In genomic region chr13:13523625-13524584, GRCm38 (mm10) we compare ENCODE assay signal across 8 mouse cellular contexts.
DNase-seq lines count a peak whose midpoint lies in the region; ATAC-seq lines count a peak whose summit lies in the region.

No protein-coding gene starts in this region.

- no peak overlapping the region for H3K4me3 ChIP-seq in forebrain, embryonic 16.5 days (replicated peaks; ENCODE audit: low read length)
- no peak overlapping the region for H3K4me3 ChIP-seq in forebrain, embryonic 12.5 days (replicated peaks)
- no peak overlapping the region for H3K4me3 ChIP-seq in lung, embryonic 16.5 days (ENCODE audit: low read length)

- peak; percentile 26; the same call in 1 of the 2 replicates for ATAC-seq in forebrain, embryonic 16.5 days
- no peak for ATAC-seq in forebrain, embryonic 12.5 days (ENCODE audit: low FRiP score)
- ATAC-seq in lung, embryonic 16.5 days (ENCODE audit: low read depth), result peak; percentile 47
- peak; percentile 90 to 93 for ATAC-seq in hematopoietic stem cell, adult 5-6 weeks (replicated peaks in 1 of 2; ENCODE audit: insufficient read depth in 1 of 2, low FRiP score in 2 of 2, low TSS enrichment in 1 of 2, low read depth in 1 of 2, poor library complexity in 2 of 2, severe bottlenecking in 2 of 2)

- H3K9ac ChIP-seq in forebrain, embryonic 16.5 days (replicated peaks; ENCODE audit: low read depth, low read length), result no peak overlapping the region
- no peak overlapping the region for H3K9ac ChIP-seq in forebrain, embryonic 12.5 days
- no peak overlapping the region for H3K9ac ChIP-seq in lung, embryonic 16.5 days (ENCODE audit: low read length)

- no peak overlapping the region for H3K27ac ChIP-seq in forebrain, embryonic 16.5 days (ENCODE audit: low read length)
- H3K27ac ChIP-seq in forebrain, embryonic 12.5 days, result no peak overlapping the region
- H3K27ac ChIP-seq in lung, embryonic 16.5 days (ENCODE audit: low read length), result no peak overlapping the region

- H3K4me1 ChIP-seq in forebrain, embryonic 16.5 days (replicated peaks; ENCODE audit: control insufficient read depth, insufficient read depth, low read length), result 0 out of 2 replicates have a peak, but pooled peaks cover 2% of the 10 kb centered on the region
- no peaks in the 10 kb centered on the region for H3K4me1 ChIP-seq in forebrain, embryonic 12.5 days
- H3K4me1 ChIP-seq in lung, embryonic 16.5 days (replicated peaks; ENCODE audit: control insufficient read depth, insufficient read depth, low read length), result no peaks in the 10 kb centered on the region

- H3K4me2 ChIP-seq in forebrain, embryonic 16.5 days (ENCODE audit: low read length), result no peak overlapping the region
- H3K4me2 ChIP-seq in forebrain, embryonic 12.5 days, result no peak overlapping the region
- H3K4me2 ChIP-seq in lung, embryonic 16.5 days (ENCODE audit: low read depth, low read length), result no peak overlapping the region

- H3K9me3 ChIP-seq in forebrain, embryonic 16.5 days (ENCODE audit: control insufficient read depth, low read length), result no peaks in the 10 kb centered on the region
- no peaks in the 10 kb centered on the region for H3K9me3 ChIP-seq in forebrain, embryonic 12.5 days
- H3K9me3 ChIP-seq in lung, embryonic 16.5 days (ENCODE audit: control insufficient read depth, low read length), result no peaks in the 10 kb centered on the region

- H3K27me3 ChIP-seq in forebrain, embryonic 16.5 days (replicated peaks; ENCODE audit: control insufficient read depth, insufficient read depth, low read length), result no peaks in the 10 kb centered on the region
- no peaks in the 10 kb centered on the region for H3K27me3 ChIP-seq in forebrain, embryonic 12.5 days
- H3K27me3 ChIP-seq in lung, embryonic 16.5 days (ENCODE audit: control insufficient read depth, insufficient read depth, low read depth, low read length), result no peaks in the 10 kb centered on the region
- H3K27me3 ChIP-seq in splenic B cell, adult 2 months (ENCODE audit: control insufficient read depth, insufficient read depth, low read length, poor library complexity, severe bottlenecking), result no peaks in the 10 kb centered on the region

- DNase-seq in lung, adult 18-20 months, result no peak
- DNase-seq in splenic B cell, adult 2 months (ENCODE audit: low read depth, low spot score), result peak; percentile 82
- no peak for DNase-seq in urinary bladder, adult 2 months (ENCODE audit: low spot score)
- no peak for DNase-seq in urinary bladder, postnatal 4 days (ENCODE audit: low spot score in 2 of 2)

- 82% methylated on average over 9 of the region's 9 CpGs for WGBS in forebrain, embryonic 16.5 days
- 87% methylated on average over 9 of the region's 9 CpGs for whole genome bisulfite sequencing in forebrain, embryonic 12.5 days
- WGBS in lung, embryonic 16.5 days, result 77% methylated on average over 9 of the region's 9 CpGs

- no peaks in the 10 kb centered on the region for H3K36me3 ChIP-seq in forebrain, embryonic 16.5 days (ENCODE audit: control insufficient read depth, insufficient read depth)
- H3K36me3 ChIP-seq in forebrain, embryonic 12.5 days (replicated peaks), result no peaks in the 10 kb centered on the region
- H3K36me3 ChIP-seq in lung, embryonic 16.5 days (ENCODE audit: control insufficient read depth, insufficient read depth, low read length), result no peaks in the 10 kb centered on the region
- no peaks in the 10 kb centered on the region for H3K36me3 ChIP-seq in splenic B cell, adult 2 months (ENCODE audit: control insufficient read depth, insufficient read depth, low read length, poor library complexity, severe bottlenecking)
